Mouse (Mus musculus) bone marrow macrophage, adult 2 months (primary cell): ENCODE results near the gene Il2ra.

Experiments
- CTCF ChIP-seq: IDR thresholded peaks from 2 replicates; pipeline ENCODE4 v1.5.1; 2012; ENCODE audit warnings: low read depth, mild to moderate bottlenecking, low read length, moderate library complexity
- POLR2A ChIP-seq: IDR thresholded peaks from 2 replicates; pipeline ENCODE4 v1.6.1; 2012; ENCODE audit warnings: mild to moderate bottlenecking, low read depth, low read length, borderline replicate concordance

DNA sequence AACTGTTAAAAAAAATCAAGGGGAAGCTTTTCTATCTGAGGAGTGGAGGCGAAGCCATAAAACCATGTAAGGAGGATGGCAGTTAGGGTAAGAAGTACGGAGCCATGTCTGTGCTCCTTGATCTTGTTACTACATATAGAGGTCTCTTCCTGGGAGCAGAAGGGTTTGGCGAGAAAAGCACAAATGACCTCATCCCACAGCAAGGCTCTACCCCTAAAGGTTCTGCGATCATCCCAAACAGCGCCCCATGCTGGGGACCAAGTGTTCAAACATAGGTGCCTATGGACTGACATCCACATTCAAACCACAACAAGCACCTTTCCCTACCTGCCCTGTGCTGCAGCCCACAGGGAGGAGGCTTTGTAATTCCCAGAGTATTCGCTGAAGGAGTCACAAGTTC lies 21.8 kb downstream of the Il2ra start:
- no peak for TF ChIP-seq CTCF
- TF ChIP-seq POLR2A = no peak
